14 mouse cellular contexts compared by ENCODE assay signal in the genomic region with DNA sequence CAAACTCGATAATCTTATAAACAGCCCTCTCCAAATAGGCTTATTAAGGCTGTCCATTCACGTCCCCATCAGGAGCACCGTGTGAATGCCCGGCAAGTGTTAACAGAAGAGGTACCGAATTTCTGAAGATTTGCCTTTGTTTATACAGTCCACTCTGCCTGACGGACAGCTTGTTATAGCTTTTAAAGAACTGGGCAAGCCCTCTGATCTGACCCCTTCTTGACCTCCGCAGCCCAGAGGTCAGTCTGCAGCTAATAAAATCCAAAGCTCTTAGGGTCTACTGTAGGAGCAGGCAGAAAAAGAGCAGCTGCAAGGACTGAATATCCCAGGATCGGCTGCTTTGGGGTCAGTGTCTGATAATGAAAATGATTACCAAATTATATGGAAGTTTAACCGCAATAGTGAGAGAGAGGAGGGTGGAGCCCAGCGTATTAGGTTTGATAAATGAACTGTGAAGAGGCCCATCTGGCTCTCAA.
A peak's percentile ranks its signal among the peaks of the same experiment; 100 is the strongest.
DNase-seq lines count a peak whose midpoint lies in the region; ATAC-seq lines count a peak whose summit lies in the region.
"Had no signal": no experiment of that assay in that cellular context is flagged by ENCODE, and none has a peak within 500 bp of the region (broad histone marks: within the 10 kb centered on the region; RNA-seq: fewer than 3 reads in every experiment).

No protein-coding gene starts in this region.

- H3K4me3 ChIP-seq in forebrain, embryonic 11.5 days (ENCODE audit: low read depth, low read length), result no peak overlapping the region
- no peak overlapping the region for H3K4me3 ChIP-seq in forebrain, embryonic 16.5 days (replicated peaks; ENCODE audit: low read length)
- no peak overlapping the region for H3K4me3 ChIP-seq in lung, embryonic 16.5 days (ENCODE audit: low read length)
- H3K4me3 ChIP-seq: embryonic facial prominence, embryonic 12.5 days; megakaryocyte, embryonic 14.5 days had no signal

- no peak overlapping the region for H3K27ac ChIP-seq in forebrain, embryonic 11.5 days (ENCODE audit: low read depth, low read length)
- H3K27ac ChIP-seq in forebrain, embryonic 16.5 days (ENCODE audit: low read length), result no peak overlapping the region
- H3K27ac ChIP-seq in lung, embryonic 16.5 days (ENCODE audit: low read length), result no peak overlapping the region
- H3K27ac ChIP-seq: embryonic facial prominence, embryonic 12.5 days; kidney, postnatal 0 days had no signal

- ATAC-seq in forebrain, embryonic 11.5 days (replicated peaks; ENCODE audit: low FRiP score), result peak; percentile 69
- ATAC-seq in forebrain, embryonic 16.5 days, result no peak
- peak; percentile 26; the same call in 1 of the 2 replicates for ATAC-seq in lung, embryonic 16.5 days (ENCODE audit: low read depth)

- no peak overlapping the region for H3K4me2 ChIP-seq in forebrain, embryonic 11.5 days (ENCODE audit: low read depth, low read length, severe bottlenecking)
- no peak overlapping the region for H3K4me2 ChIP-seq in forebrain, embryonic 16.5 days (ENCODE audit: low read length)
- H3K4me2 ChIP-seq in lung, embryonic 16.5 days (ENCODE audit: low read depth, low read length), result no peak overlapping the region
- H3K4me2 ChIP-seq: embryonic facial prominence, embryonic 12.5 days had no signal

- WGBS in forebrain, embryonic 11.5 days, result 4% methylated on average over 10 of the region's 10 CpGs
- 6% methylated on average over 10 of the region's 10 CpGs for WGBS in forebrain, embryonic 16.5 days
- WGBS in lung, embryonic 16.5 days, result 22% methylated on average over 10 of the region's 10 CpGs

- no peak overlapping the region for H3K9ac ChIP-seq in forebrain, embryonic 11.5 days (ENCODE audit: low read length)
- no peak overlapping the region for H3K9ac ChIP-seq in forebrain, embryonic 16.5 days (replicated peaks; ENCODE audit: low read depth, low read length)
- H3K9ac ChIP-seq in lung, embryonic 16.5 days (ENCODE audit: low read length), result no peak overlapping the region
- H3K9ac ChIP-seq: embryonic facial prominence, embryonic 12.5 days had no signal

- no peaks in the 10 kb centered on the region for H3K9me3 ChIP-seq in forebrain, embryonic 11.5 days (ENCODE audit: control insufficient read depth, low read length)
- H3K9me3 ChIP-seq in forebrain, embryonic 16.5 days (ENCODE audit: control insufficient read depth, low read length), result no peaks in the 10 kb centered on the region
- no peaks in the 10 kb centered on the region for H3K9me3 ChIP-seq in lung, embryonic 16.5 days (ENCODE audit: control insufficient read depth, low read length)
- H3K9me3 ChIP-seq: embryonic facial prominence, embryonic 12.5 days had no signal

- no peak for DNase-seq in forebrain, embryonic 11.5 days (ENCODE audit: low spot score)
- no peak for DNase-seq in lung, adult 18-20 months
- peak; percentile 49 for DNase-seq in forelimb bud, embryonic 11.5 days (ENCODE audit: low read depth, low spot score)
- DNase-seq in retina, embryonic 14.5 days (ENCODE audit: low spot score), result peak; percentile 76
- DNase-seq in layer of hippocampus, adult 9-10 months (ENCODE audit: low spot score), result no peak
- no peak for DNase-seq in spleen, adult 18-20 months
- DNase-seq: adrenal gland, postnatal 36 days; cerebellum, adult 11 months; heart, postnatal 4 days had no signal

- H3K4me1 ChIP-seq in forebrain, embryonic 11.5 days (replicated peaks; ENCODE audit: control insufficient read depth, insufficient read depth, low read length), result peaks cover 11% of the 10 kb centered on the region
- peaks cover 10% of the 10 kb centered on the region for H3K4me1 ChIP-seq in forebrain, embryonic 16.5 days (replicated peaks; ENCODE audit: control insufficient read depth, insufficient read depth, low read length)
- H3K4me1 ChIP-seq in lung, embryonic 16.5 days (replicated peaks; ENCODE audit: control insufficient read depth, insufficient read depth, low read length), result peaks cover 33% of the 10 kb centered on the region
- H3K4me1 ChIP-seq: megakaryocyte, embryonic 14.5 days had no signal

- peaks cover 70% of the 10 kb centered on the region for H3K27me3 ChIP-seq in forebrain, embryonic 11.5 days (ENCODE audit: control insufficient read depth, insufficient read depth, low read length)
- peaks cover 2% of the 10 kb centered on the region; the same call in 1 of the 2 replicates for H3K27me3 ChIP-seq in forebrain, embryonic 16.5 days (replicated peaks; ENCODE audit: control insufficient read depth, insufficient read depth, low read length)
- H3K27me3 ChIP-seq in lung, embryonic 16.5 days (ENCODE audit: control insufficient read depth, insufficient read depth, low read depth, low read length), result no peaks in the 10 kb centered on the region
- H3K27me3 ChIP-seq: megakaryocyte, embryonic 14.5 days had no signal

- H3K36me3 ChIP-seq in forebrain, embryonic 11.5 days (ENCODE audit: control insufficient read depth, insufficient read depth, low read length), result no peaks in the 10 kb centered on the region; the same call in 1 of the 2 replicates
- no peaks in the 10 kb centered on the region for H3K36me3 ChIP-seq in forebrain, embryonic 16.5 days (ENCODE audit: control insufficient read depth, insufficient read depth)
- no peaks in the 10 kb centered on the region for H3K36me3 ChIP-seq in lung, embryonic 16.5 days (ENCODE audit: control insufficient read depth, insufficient read depth, low read length)
- H3K36me3 ChIP-seq: embryonic facial prominence, embryonic 12.5 days had no signal

Comparison
In these comparisons a context has a peak if more than half of its experiments do, and no peak if none do; other contexts are left out.
1. DNase-seq: peak in forelimb bud, embryonic 11.5 days (single experiment) and retina, embryonic 14.5 days (single experiment); none in forebrain, embryonic 11.5 days (single experiment), lung, adult 18-20 months (0 of 2), layer of hippocampus, adult 9-10 months (single experiment) and spleen, adult 18-20 months (0 of 2).